Mouse (Mus musculus) forebrain, embryonic 14.5 days (tissue): ENCODE data around the gene Ccdc85c. TPM values are rescaled to one million over a fixed set of nuclear protein-coding genes. Genes with fewer than 3 reads are reported as not detected.

Experiments used
- ATAC-seq: fragments of 200-750 bp; cut with Nextera tagmentation; 2 replicates; pipeline ENCODE4 v1.8.0; 2017; ENCODE audit warnings: mild to moderate bottlenecking, moderate library complexity
- DNase-seq: peaks from one replicate; pipeline ENCODE4 v3.0.0-alpha.2; 2015; ENCODE audit warnings: low spot score
- H3K27ac ChIP-seq: fragments of 300-500 bp; sonication (generic); 2 replicates; pipeline ENCODE4 v1.5.1; 2014; ENCODE audit warnings: low read depth, mild to moderate bottlenecking, control low read depth, low read length, moderate library complexity
- H3K27me3 ChIP-seq: fragments of 300-500 bp; sonication (generic); replicated peaks from 2 replicates; pipeline ENCODE4 v1.6.1; 2014; ENCODE audit warnings: low read length, control low read depth, mixed read lengths; ENCODE audit not compliant: control insufficient read depth, insufficient read depth
- H3K36me3 ChIP-seq: fragments of 300-500 bp; sonication (generic); 2 replicates; pipeline ENCODE4 v1.6.1; 2014; ENCODE audit warnings: low read length, control low read depth; ENCODE audit not compliant: control insufficient read depth, insufficient read depth
- H3K4me1 ChIP-seq: fragments of 300-500 bp; sonication (generic); 2 replicates; pipeline ENCODE4 v1.6.1; 2014; ENCODE audit warnings: antibody characterized with exemption, low read length, control low read depth; ENCODE audit not compliant: control insufficient read depth, insufficient read depth
- H3K4me2 ChIP-seq: fragments of 300-500 bp; sonication (generic); 2 replicates; pipeline ENCODE4 v1.6.1; 2014; ENCODE audit warnings: mild to moderate bottlenecking, control low read depth, low read length
- H3K4me3 ChIP-seq: fragments of 300-500 bp; sonication (generic); 2 replicates; pipeline ENCODE4 v1.5.1; 2014; ENCODE audit warnings: low read depth, low read length, control low read depth
- H3K9ac ChIP-seq: fragments of 300-500 bp; sonication (generic); 2 replicates; pipeline ENCODE4 v1.6.1; 2014; ENCODE audit warnings: mild to moderate bottlenecking, low read length, control low read depth, moderate library complexity
- H3K9me3 ChIP-seq: fragments of 300-500 bp; sonication (generic); replicated peaks from 2 replicates; pipeline ENCODE4 v1.6.1; 2016; ENCODE audit warnings: low read length, control low read depth, mixed read lengths; ENCODE audit not compliant: control insufficient read depth
- WGBS: fragments of 180-500 bp; shearing (Covaris S2); extraction: QIAGEN DNeasy Blood & Tissue Kit; methylation state at CpG from one replicate; pipeline ENCODE4 v1.1.7; 2014; 5-methylcytosine and 5-hydroxymethylcytosine counted together
- polyA plus RNA-seq: library from polyadenylated mRNA; unstranded; fragments of >200 nt; fragmentation: Nextera tagmentation; extraction: Ambion mirVana; gene quantifications from 2 replicates; pipeline ENCODE4 v1.2.1, GENCODE M21; 2014

The Ccdc85c gene
- polyA plus RNA-seq, 1 experiment from 2014 or later, result 14.5 TPM

DNA sequence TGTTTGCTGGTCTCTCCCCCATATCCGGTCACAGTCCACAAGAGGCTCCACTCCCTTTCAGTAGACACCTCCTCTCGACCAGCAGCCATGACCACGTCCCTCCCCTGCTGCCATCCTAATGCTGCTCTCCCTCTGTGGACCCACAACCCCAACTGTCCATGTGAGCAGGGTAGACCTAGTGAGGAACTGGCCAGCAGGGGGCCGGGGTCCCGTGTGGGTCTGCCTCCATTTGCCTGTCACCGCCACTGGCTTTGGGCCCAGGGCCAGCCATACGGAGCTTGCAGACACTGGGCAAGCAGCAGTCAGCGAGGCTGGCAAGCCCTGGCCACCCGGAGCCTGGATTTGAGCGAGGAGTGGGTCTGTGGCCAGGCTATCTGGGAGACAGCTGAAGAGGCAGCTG lies 54.0 kb downstream of the Ccdc85c start:
- DNase-seq, result peak; percentile 73
- H3K27ac ChIP-seq, result no peak overlapping the region
- ATAC-seq, result peak; percentile 21
- H3K4me1 ChIP-seq, result peaks cover 59% of the 10 kb centered on the region
- H3K9me3 ChIP-seq, result no peaks in the 10 kb centered on the region
- 44% methylated on average over 10 of the region's 10 CpGs for WGBS
- H3K4me3 ChIP-seq, result no peak overlapping the region
- H3K27me3 ChIP-seq, result no peaks in the 10 kb centered on the region
- H3K4me2 ChIP-seq, result no peak overlapping the region
- no peaks in the 10 kb centered on the region for H3K36me3 ChIP-seq
- H3K9ac ChIP-seq, result no peak overlapping the region

DNA sequence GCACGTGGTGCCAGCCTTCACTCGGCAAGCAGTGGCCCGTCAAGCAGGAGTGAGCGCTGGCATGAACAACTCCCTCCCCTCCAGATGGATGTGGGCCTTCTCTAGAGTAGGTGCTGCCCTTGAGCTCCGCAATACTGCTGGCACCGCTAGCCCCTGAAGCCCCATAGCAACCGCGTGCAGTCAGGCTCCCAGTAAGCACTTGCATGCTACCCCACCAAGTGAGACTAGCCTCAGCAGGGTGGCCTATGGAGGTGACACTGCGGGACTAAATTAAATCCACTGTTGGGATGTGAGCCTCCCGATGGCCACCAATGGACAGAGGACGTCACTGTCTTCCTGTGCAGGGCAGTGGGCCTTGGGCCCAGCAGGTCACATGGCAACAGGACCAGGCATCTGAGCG lies 54.6 kb downstream of the Ccdc85c start:
- Histone ChIP-seq H3K4me2 (no peak overlapping the region), H3K9me3 (no peaks in the 10 kb centered on the region), H3K27ac (no peak overlapping the region; the same call in 1 of the 2 replicates), H3K27me3 (no peaks in the 10 kb centered on the region), H3K4me3 (no peak overlapping the region), H3K9ac (0 out of 2 replicates have a peak overlapping the region, but pooled peaks have one; percentile 5), H3K36me3 (no peaks in the 10 kb centered on the region), H3K4me1 (peaks cover 59% of the 10 kb centered on the region)
- ATAC-seq, result peak; percentile 44
- 51% methylated on average over 12 of the region's 12 CpGs for WGBS
- peak; percentile 63 for DNase-seq

DNA sequence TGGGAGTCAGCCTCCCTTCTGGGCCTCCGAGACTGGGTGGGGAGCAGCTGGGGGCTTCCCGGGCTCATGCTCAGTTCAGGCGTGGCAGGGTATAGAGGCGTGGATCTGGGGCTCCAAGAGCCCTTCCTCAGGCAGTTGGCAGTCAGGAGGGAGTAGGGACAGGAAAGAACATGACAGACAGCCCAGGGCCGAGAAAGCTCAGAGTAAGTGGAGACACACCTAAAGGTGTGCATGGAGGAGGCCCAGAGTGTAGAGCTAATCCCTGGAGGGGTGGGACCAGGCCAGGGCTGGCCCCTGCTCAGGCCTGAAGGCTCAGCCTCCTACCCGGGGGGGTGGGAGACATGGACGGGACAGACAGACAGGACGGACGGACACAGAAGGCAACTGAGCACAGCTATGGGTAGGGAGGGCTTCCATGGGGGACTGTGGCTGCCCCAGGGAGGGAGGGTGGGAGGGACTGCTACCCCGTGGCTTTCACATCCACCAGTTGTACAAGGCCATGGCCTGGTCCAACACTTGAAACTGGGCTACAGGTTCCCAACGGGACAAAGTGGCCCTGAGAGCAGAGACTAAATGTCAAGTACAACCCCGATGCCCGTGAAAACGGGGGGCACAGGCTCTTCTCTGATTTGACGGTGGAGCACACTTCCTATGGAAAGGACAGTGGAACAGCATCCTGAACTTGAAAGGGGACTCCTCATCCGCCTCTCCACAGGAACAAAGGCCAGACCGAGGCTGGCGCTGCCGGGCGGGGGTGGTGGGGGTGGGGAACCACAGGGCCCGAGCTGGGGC lies 55.2 kb downstream of the Ccdc85c start:
- DNase-seq (no peak), ATAC-seq (no peak)
- H3K27ac ChIP-seq, result peak overlapping the region; percentile 52
- no peaks in the 10 kb centered on the region for H3K9me3 ChIP-seq
- H3K27me3 ChIP-seq, result no peaks in the 10 kb centered on the region
- H3K4me2 ChIP-seq, result no peak overlapping the region
- no peaks in the 10 kb centered on the region for H3K36me3 ChIP-seq
- no peak overlapping the region for H3K4me3 ChIP-seq
- 60% methylated on average over 19 of the region's 21 CpGs for WGBS
- H3K9ac ChIP-seq, result 0 out of 2 replicates have a peak overlapping the region, but pooled peaks have one; percentile 29
- H3K4me1 ChIP-seq, result peaks cover 57% of the 10 kb centered on the region

- Histone ChIP-seq H3K36me3 (no peaks in the 10 kb centered on the region), H3K27me3 (no peaks in the 10 kb centered on the region), H3K9me3 (no peaks in the 10 kb centered on the region), H3K27ac (peak overlapping the region; percentile 52), H3K4me2 (no peak overlapping the region), H3K4me1 (peaks cover 49% of the 10 kb centered on the region), H3K9ac (peak overlapping the region; percentile 32; the same call in 1 of the 2 replicates), H3K4me3 (no peak overlapping the region)
- DNase-seq, result peak; percentile 30
- ATAC-seq, result no peak
- 53% methylated on average over 15 of the region's 15 CpGs for WGBS
These were observed 56.1 kb downstream of the Ccdc85c start for GRCm38 (mm10) chr12:108219163-108219562.

- Histone ChIP-seq H3K9ac (no peak overlapping the region; the same call in 1 of the 2 replicates), H3K9me3 (no peaks in the 10 kb centered on the region), H3K4me1 (peaks cover 51% of the 10 kb centered on the region), H3K36me3 (no peaks in the 10 kb centered on the region), H3K27ac (no peak overlapping the region), H3K4me3 (no peak overlapping the region), H3K4me2 (no peak overlapping the region), H3K27me3 (no peaks in the 10 kb centered on the region)
- peak; percentile 52 for DNase-seq
- WGBS, result 74% methylated on average over 4 of the region's 5 CpGs
- ATAC-seq, result no peak
These were observed 57.7 kb downstream of the Ccdc85c start for GRCm38 (mm10) chr12:108217572-108217971.

DNA sequence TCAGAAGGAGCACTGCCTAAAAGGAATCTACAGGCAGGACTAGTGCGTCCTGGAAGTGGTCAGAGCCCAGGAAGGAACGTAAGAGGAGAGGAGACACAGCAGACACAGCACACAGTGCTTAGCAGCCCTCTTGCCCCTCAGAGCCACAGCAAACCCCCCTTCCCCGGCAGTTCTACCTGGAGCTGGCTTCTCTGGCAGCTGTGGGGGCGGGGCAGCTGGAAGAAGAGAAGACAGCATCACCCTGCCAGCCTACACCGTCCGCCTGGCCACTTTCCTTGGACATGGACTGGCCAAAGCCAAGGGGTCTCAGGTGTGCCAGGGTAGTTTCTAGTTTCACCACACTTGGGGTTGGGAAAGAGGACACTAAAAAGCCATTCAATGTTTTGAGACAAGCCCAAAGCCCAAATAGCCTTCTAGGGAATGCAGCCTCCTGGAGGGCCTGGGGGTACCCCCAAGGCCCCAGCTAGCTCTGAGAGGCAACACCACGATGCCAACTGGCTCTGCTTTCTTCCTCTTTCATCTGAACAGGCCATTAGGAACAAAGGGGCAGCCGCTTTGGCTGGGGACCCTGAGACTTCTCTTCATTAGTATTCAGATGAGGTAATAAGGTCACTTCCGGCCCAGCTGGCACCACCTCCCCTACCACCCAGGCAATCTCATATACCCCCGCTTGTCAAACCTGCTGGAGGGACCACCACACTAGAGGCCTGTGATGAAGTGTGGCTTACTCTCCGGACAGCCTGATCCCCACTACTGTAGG lies 58.4 kb downstream of the Ccdc85c start:
- WGBS, result 50% methylated on average over 11 of the region's 11 CpGs
- peak overlapping the region; percentile 25; the same call in 1 of the 2 replicates for H3K9ac ChIP-seq
- H3K9me3 ChIP-seq, result no peaks in the 10 kb centered on the region
- no peaks in the 10 kb centered on the region for H3K36me3 ChIP-seq
- no peak overlapping the region for H3K4me3 ChIP-seq
- no peak overlapping the region for H3K4me2 ChIP-seq
- H3K27ac ChIP-seq, result no peak overlapping the region
- DNase-seq (peak; percentile 62), ATAC-seq (peak; percentile 6; the same call in 1 of the 2 replicates)
- peaks cover 50% of the 10 kb centered on the region for H3K4me1 ChIP-seq
- H3K27me3 ChIP-seq, result no peaks in the 10 kb centered on the region

- Histone ChIP-seq H3K9me3 (no peaks in the 10 kb centered on the region), H3K9ac (no peak overlapping the region), H3K27me3 (no peaks in the 10 kb centered on the region), H3K4me3 (no peak overlapping the region), H3K27ac (no peak overlapping the region), H3K4me2 (no peak overlapping the region), H3K36me3 (0 out of 2 replicates have a peak, but pooled peaks cover 6% of the 10 kb centered on the region), H3K4me1 (peaks cover 34% of the 10 kb centered on the region)
- DNase-seq, result no peak
- no peak for ATAC-seq
- WGBS, result 54% methylated on average over 8 of the region's 8 CpGs
These were observed 60.1 kb downstream of the Ccdc85c start for GRCm38 (mm10) chr12:108215090-108215489.

DNA sequence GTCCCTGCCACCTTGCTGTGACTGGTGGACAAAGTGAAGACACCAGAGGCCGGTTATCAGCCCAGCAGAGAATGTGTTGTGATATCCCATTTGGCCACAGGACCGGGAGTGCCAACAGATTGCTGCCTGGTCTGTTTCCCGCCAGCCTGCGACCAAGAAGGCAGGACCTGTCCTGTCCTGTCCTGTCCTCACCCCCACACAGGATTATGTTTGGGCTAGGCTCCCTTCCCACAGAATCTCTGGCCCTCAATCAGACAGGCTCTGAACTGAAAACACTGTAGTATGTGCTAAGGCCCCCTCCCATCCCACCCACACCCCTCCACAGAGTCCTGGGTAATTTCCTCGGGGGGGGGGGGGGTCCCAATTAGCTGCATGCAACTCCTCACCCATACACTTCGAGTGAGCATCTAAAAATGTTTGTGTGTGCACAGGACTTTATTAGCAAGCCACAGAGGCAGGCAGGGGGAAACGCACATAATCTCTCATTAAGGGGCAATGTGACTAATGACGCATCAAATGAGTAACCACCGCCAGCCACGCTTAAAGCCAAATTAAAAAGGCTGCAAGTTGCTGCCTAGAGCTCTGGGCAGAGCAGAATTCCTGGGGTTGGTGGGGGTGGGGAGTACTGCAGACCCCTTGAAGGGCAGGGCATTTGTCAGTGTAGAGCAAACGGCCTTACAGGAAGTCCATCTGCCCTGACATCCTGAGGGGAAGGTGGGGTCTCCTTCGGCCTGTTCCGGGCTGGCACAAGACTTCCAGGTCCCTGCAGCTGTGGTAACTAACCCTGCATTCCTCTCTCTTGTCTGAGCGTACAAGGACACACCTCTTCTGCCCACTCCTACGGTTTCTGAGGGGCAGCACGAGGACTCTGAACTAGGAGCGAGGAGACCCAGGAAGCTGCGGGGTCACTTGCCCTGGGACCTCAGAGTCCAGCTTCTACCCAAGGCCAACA lies 61.9 kb downstream of the Ccdc85c start:
- DNase-seq (peak; percentile 69), ATAC-seq (no peak)
- Histone ChIP-seq H3K36me3 (0 out of 2 replicates have a peak, but pooled peaks cover 6% of the 10 kb centered on the region), H3K4me3 (no peak overlapping the region), H3K27ac (no peak overlapping the region), H3K9ac (no peak overlapping the region; the same call in 1 of the 2 replicates), H3K27me3 (no peaks in the 10 kb centered on the region), H3K4me1 (peaks cover 19% of the 10 kb centered on the region), H3K4me2 (no peak overlapping the region), H3K9me3 (no peaks in the 10 kb centered on the region)
- WGBS, result 21% methylated on average over 18 of the region's 18 CpGs
